Mouse (Mus musculus) hindbrain, embryonic 15.5 days (tissue): ENCODE data around the gene Fdxr. TPM values are rescaled to one million over a fixed set of nuclear protein-coding genes. Genes with fewer than 3 reads are reported as not detected.

ENCODE experiments used
- ATAC-seq: fragments of 200-750 bp; cut with Nextera tagmentation; 2 replicates; pipeline ENCODE4 v1.8.0; 2017; ENCODE audit warnings: low read depth, moderate number of reproducible peaks, moderate TSS enrichment; ENCODE audit not compliant: low FRiP score
- H3K27ac ChIP-seq: fragments of 300-500 bp; sonication (generic); replicated peaks from 2 replicates; pipeline ENCODE4 v1.5.1; 2015; ENCODE audit warnings: mild to moderate bottlenecking, inconsistent platforms
- H3K27me3 ChIP-seq: fragments of 300-500 bp; sonication (generic); 2 replicates; pipeline ENCODE4 v1.6.1; 2015; ENCODE audit warnings: control low read depth, inconsistent platforms
- H3K36me3 ChIP-seq: fragments of 300-500 bp; sonication (generic); 2 replicates; pipeline ENCODE4 v1.6.1; 2015; ENCODE audit warnings: control low read depth, inconsistent platforms
- H3K4me1 ChIP-seq: fragments of 300-500 bp; sonication (generic); replicated peaks from 2 replicates; pipeline ENCODE4 v1.6.1; 2015; ENCODE audit warnings: control low read depth, inconsistent platforms
- H3K4me2 ChIP-seq: fragments of 300-500 bp; sonication (generic); 2 replicates; pipeline ENCODE4 v1.6.1; 2015; ENCODE audit warnings: moderate library complexity, mild to moderate bottlenecking, inconsistent platforms
- H3K4me3 ChIP-seq: fragments of 300-500 bp; sonication (generic); 2 replicates; pipeline ENCODE4 v1.5.1; 2015; ENCODE audit warnings: mild to moderate bottlenecking, inconsistent platforms
- H3K9ac ChIP-seq: fragments of 300-500 bp; sonication (generic); 2 replicates; pipeline ENCODE4 v1.6.1; 2015; ENCODE audit warnings: inconsistent platforms
- H3K9me3 ChIP-seq: fragments of 300-500 bp; sonication (generic); 2 replicates; pipeline ENCODE4 v1.6.1; 2016; ENCODE audit warnings: control low read depth, inconsistent platforms
- WGBS: fragments of 180-500 bp; shearing (Covaris S2); methylation state at CpG from one replicate; pipeline ENCODE4 v1.1.7; 2015; 5-methylcytosine and 5-hydroxymethylcytosine counted together
- polyA plus RNA-seq: library from polyadenylated mRNA; unstranded; fragments of >200 nt; fragmentation: Nextera tagmentation; extraction: Ambion mirVana; gene quantifications from 2 replicates; pipeline ENCODE4 v1.2.1, GENCODE M21; 2015

Gene Fdxr
- polyA plus RNA-seq, 1 experiment from 2014 or later = 21.3 TPM

DNA sequence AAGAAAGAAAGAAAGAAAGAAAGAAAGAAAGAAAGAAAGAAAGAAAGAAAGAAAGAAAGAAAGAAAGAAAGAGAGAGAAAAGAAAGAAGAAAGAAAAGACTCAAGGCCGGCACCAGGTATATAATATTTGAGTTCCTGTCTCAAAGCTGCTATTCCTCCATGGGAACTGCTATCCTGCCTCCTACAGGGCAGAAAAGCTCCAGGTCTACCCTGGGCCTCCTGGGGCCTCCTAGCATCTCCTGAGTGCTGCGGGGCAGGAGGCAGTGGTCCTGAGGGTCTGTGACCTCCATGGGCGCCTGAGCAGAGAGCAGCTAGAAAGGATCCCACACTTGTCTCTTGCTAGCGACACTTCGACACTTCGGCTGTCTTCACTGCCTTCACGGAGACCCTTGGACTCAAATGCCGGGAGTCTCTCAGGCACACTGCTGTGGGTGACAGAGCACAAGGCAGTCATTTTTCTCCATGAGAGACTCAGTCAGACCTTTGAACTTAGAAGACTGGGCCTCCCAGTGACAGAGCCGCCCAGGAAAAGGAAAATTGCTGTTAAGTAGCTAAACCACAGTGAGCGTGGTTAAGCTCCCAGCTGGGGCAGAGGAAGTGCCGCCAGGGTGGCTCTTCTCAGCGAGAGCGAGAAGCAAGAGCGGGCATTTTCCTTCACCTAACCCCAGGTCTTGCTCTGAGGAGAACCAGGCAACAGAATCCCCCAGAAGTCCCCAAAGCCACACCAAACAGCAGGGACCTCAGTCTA lies 45.5 kb downstream of the Fdxr start:
- Histone ChIP-seq H3K27ac (peak overlapping the region; percentile 32; the same call in 1 of the 2 replicates), H3K4me3 (no peak overlapping the region), H3K4me2 (no peak overlapping the region), H3K9ac (no peak overlapping the region), H3K36me3 (no peaks in the 10 kb centered on the region), H3K9me3 (no peaks in the 10 kb centered on the region), H3K4me1 (peaks cover 78% of the 10 kb centered on the region), H3K27me3 (0 out of 2 replicates have a peak, but pooled peaks cover 7% of the 10 kb centered on the region)
- 55% methylated on average over 14 of the region's 14 CpGs for WGBS
- no peak for ATAC-seq

DNA sequence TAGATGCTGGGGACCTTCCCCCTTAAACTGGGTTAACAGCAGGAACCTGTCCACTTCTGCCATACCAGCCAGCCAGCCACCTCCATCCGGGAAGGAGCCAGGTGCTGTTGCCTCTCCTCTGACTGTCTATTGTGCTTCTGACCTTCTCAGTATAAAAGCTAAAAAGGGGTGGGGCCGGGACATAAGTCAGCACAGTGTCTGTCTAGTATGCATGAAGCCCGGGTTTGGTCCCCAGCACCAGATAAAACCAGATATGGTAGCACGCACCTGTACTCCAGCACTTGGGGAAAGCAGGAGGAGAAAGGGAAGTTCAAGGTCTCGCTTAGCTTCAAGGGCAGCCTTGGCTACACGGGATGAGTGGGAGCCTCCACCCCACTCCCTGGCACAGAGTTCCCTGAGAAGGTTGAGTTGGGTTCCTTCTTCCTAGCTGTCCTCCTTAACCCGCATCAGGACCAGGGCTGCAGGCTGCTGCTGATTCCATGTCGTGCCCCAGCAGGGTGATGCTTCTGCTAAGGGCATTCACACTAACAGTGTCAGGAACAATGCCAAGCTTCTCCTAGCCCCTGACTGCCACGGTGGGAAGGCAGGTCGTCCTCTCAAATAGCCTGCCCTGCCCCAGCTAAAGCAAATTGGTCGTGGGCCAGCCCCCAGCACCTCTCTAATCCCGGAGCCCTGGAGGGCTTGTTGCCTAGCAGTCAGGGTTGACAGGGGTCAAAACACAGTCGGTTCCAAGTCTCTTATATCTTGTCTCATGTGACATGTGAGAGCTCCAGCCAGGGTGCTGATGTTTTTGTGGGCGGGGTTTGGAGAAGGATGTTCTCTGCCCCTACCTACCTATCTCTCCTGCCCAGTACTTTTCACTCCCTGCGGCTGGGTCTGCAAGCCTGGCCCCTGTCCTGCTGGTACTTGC lies 47.6 kb downstream of the Fdxr start:
- H3K4me1 ChIP-seq = peaks cover 78% of the 10 kb centered on the region
- no peak overlapping the region for H3K4me2 ChIP-seq
- ATAC-seq = no peak
- H3K27ac ChIP-seq = no peak overlapping the region
- H3K9ac ChIP-seq = no peak overlapping the region
- whole genome bisulfite sequencing = 50% methylated on average over 15 of the region's 15 CpGs
- no peak overlapping the region for H3K4me3 ChIP-seq
- no peaks in the 10 kb centered on the region for H3K9me3 ChIP-seq
- H3K36me3 ChIP-seq = no peaks in the 10 kb centered on the region
- H3K27me3 ChIP-seq = 0 out of 2 replicates have a peak, but pooled peaks cover 7% of the 10 kb centered on the region

DNA sequence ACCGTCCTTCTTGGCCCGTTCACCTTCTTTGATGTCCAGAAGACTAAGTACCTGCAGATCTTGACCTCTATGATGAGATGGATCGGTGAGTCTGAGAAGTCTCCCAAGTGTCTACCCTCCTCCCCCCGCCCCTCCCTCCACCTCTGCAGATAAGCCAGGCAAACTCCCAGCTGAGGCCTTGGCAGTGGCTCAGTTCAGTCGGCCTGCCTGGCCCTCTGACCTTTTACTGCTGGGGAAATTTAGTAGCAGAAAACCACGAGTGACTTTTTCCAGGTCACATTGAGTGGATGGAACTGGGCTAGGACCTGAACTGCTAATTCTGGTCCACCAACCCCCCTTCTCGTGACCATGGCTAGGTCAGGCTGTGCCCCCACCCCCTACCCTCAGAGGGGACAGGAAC lies 48.4 kb downstream of the Fdxr start:
- Histone ChIP-seq H3K27ac (no peak overlapping the region), H3K27me3 (0 out of 2 replicates have a peak, but pooled peaks cover 7% of the 10 kb centered on the region), H3K9me3 (no peaks in the 10 kb centered on the region), H3K36me3 (no peaks in the 10 kb centered on the region), H3K4me1 (peaks cover 73% of the 10 kb centered on the region), H3K4me2 (no peak overlapping the region), H3K4me3 (no peak overlapping the region), H3K9ac (no peak overlapping the region)
- 73% methylated on average over 7 of the region's 7 CpGs for WGBS
- no peak for ATAC-seq

DNA sequence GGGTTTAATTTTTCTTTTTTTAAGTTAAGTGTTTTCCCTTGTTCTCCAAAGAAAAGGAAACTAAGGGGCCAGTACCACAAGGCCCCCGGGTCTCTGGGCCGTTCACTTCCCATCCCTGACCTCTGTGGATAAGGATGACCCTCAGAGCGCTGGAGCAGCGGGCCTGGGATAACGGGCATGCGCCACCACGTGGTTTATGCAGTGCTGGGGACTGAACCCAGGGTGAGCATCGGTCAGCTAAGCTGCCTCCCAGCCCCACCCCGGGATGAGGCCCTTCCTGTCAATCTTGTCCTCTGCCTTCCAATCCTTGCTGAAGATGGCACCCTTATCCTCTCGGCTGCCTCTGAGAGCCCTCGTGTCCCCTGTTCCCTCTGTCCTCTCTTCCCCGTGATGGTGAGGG lies 49.2 kb downstream of the Fdxr start:
- 24% methylated on average over 12 of the region's 12 CpGs for WGBS
- no peak overlapping the region for H3K9ac ChIP-seq

DNA sequence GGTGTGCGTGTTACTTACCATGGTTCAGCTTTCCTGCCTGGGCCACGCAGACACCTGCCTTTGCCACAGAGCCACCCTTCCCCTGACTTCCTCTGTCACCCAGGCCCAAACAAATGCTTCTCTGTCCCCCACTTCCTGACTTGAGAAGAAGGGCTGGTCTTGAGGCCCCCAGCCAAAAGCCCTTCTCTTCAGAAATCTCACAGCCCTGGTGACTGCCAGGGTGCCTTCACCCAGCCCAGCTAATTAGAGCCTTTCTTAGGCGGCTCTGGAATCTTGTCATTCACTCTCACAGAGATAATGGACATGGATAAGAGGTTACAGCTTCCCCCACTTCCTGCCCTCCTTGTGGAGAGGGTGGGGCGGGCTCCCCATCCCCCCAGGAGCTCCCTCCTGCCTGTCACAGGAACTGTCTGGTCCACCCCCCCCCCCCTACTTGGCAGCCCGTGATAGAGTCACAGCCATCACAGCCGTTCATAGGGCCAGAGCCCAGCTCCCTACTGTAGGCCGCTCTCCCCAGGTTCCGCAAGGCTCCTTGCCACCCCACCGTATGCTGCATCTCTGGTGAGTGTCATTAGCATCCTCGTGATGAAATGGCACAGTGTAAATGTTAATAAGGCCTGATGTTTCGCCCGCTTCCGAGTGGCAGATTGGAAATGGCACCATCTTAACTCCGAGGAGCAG lies 49.9 kb downstream of the Fdxr start:
- H3K27me3 ChIP-seq = 0 out of 2 replicates have a peak, but pooled peaks cover 7% of the 10 kb centered on the region
- ATAC-seq = peak; percentile 38; the same call in 1 of the 2 replicates
- no peak overlapping the region for H3K4me2 ChIP-seq
- H3K27ac ChIP-seq = peak overlapping the region; percentile 37; the same call in 1 of the 2 replicates
- no peaks in the 10 kb centered on the region for H3K9me3 ChIP-seq
- 29% methylated on average over 14 of the region's 14 CpGs for WGBS
- H3K4me1 ChIP-seq = peaks cover 73% of the 10 kb centered on the region
- H3K9ac ChIP-seq = no peak overlapping the region
- no peaks in the 10 kb centered on the region for H3K36me3 ChIP-seq
- H3K4me3 ChIP-seq = no peak overlapping the region

More for the DNA sequence above, 49.2 kb downstream of the Fdxr start:
- H3K36me3 ChIP-seq = no peaks in the 10 kb centered on the region
- H3K27ac ChIP-seq = no peak overlapping the region
- H3K4me1 ChIP-seq = peaks cover 73% of the 10 kb centered on the region
- ATAC-seq = no peak
- H3K4me3 ChIP-seq = no peak overlapping the region
- H3K9me3 ChIP-seq = no peaks in the 10 kb centered on the region
- 0 out of 2 replicates have a peak, but pooled peaks cover 7% of the 10 kb centered on the region for H3K27me3 ChIP-seq
- H3K4me2 ChIP-seq = no peak overlapping the region

DNA sequence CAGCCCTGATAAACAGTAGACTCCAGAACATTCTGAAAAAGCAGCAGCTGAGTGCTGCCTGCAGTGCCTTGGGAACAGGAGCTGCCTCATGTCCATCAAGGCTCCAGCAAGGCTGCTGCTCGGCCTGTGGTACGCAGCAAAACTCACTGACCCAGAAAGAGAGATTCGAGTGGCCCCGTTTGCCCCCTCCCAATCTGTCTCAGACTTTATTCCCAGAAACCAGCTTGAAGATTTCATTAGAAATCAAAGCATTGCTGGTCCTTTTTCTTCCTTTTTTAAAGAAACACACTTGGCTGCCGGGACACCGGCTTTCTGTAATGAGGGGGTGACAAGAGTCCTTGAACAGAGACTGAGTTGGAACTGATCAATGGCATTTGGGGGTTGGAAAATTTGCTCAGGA lies 51.5 kb downstream of the Fdxr start:
- Histone ChIP-seq H3K36me3 (no peaks in the 10 kb centered on the region), H3K4me2 (no peak overlapping the region), H3K9me3 (no peaks in the 10 kb centered on the region), H3K4me3 (no peak overlapping the region), H3K27me3 (0 out of 2 replicates have a peak, but pooled peaks cover 6% of the 10 kb centered on the region), H3K27ac (no peak overlapping the region), H3K9ac (no peak overlapping the region), H3K4me1 (peaks cover 66% of the 10 kb centered on the region)
- ATAC-seq = no peak
- 47% methylated on average over 6 of the region's 6 CpGs for WGBS

DNA sequence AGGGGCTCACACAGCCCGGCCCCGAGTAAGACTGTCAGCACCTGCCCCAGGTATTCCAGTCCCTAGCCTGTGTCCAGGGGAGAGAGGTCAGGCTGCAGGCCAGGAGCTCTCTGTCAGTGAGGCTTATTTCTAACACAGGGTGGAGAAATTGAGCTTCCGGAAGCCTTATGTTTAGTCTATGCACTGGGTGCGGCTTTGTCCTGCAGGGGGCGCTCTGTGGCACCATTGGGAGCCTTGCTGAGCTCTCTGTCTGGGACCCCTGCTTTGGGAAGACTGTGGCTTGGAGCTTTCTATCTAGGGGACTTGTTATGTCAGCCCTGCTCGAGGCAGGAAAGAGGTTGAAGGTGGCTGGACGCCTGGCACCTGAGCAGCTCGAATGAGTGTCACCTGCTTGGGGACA lies 52.0 kb downstream of the Fdxr start:
- no peaks in the 10 kb centered on the region for H3K36me3 ChIP-seq
- peaks cover 6% of the 10 kb centered on the region for H3K27me3 ChIP-seq
- no peak overlapping the region for H3K27ac ChIP-seq
- no peak overlapping the region for H3K9ac ChIP-seq
- peaks cover 66% of the 10 kb centered on the region for H3K4me1 ChIP-seq
- ATAC-seq = 0 out of 2 replicates have a peak, but pooled peaks have one; percentile 17
- H3K4me3 ChIP-seq = no peak overlapping the region
- WGBS = 42% methylated on average over 8 of the region's 8 CpGs
- H3K9me3 ChIP-seq = no peaks in the 10 kb centered on the region
- no peak overlapping the region for H3K4me2 ChIP-seq

DNA sequence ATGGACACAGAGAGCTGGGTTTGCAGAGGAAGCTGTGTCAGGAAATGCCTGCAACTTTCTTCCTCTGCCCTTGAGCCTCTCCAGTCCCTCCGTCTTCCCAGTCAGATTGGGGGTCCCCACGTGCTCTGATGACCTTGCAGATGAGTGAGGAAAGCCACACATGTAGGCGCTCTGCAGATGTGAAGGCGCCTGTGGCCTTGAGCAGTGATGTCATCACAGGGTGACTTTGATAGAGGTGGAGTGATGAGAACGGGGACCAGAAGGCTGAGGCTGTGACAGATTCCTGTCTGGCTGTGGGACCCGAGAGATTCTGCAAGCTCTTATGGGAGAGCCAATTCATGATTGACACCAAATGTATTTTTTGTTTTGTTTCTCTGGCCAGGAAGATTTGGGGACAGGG lies 53.0 kb downstream of the Fdxr start:
- ATAC-seq = no peak
- no peaks in the 10 kb centered on the region for H3K36me3 ChIP-seq
- H3K4me1 ChIP-seq = peaks cover 61% of the 10 kb centered on the region
- 73% methylated on average over 6 of the region's 6 CpGs for WGBS
- no peak overlapping the region for H3K4me3 ChIP-seq
- no peak overlapping the region for H3K4me2 ChIP-seq
- no peaks in the 10 kb centered on the region for H3K9me3 ChIP-seq
- peaks cover 4% of the 10 kb centered on the region for H3K27me3 ChIP-seq
- no peak overlapping the region for H3K27ac ChIP-seq
- no peak overlapping the region for H3K9ac ChIP-seq

DNA sequence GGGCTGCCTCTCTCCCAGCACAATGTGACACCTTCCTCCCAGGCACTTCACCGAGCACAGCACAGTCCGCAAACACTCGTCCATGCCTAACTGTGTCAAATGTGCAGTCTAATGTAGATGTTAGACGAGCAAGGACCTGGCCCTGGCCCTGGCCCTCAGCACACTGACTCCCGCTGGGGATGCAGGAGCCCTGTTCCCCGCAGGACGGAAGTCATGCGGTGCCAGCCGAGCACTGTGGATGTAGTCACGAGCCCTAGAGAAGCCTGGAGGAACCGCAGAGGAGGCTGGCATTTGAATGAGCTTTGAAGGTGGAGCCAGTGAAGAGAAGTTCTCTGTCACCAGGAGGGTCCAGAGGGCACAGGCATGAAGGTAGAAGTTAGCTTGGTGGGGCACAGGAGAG lies 53.4 kb downstream of the Fdxr start:
- Histone ChIP-seq H3K27ac (no peak overlapping the region), H3K4me2 (no peak overlapping the region), H3K27me3 (peaks cover 4% of the 10 kb centered on the region), H3K9me3 (no peaks in the 10 kb centered on the region), H3K9ac (no peak overlapping the region), H3K4me3 (no peak overlapping the region), H3K4me1 (peaks cover 60% of the 10 kb centered on the region), H3K36me3 (no peaks in the 10 kb centered on the region)
- no peak for ATAC-seq
- WGBS = 63% methylated on average over 11 of the region's 11 CpGs

DNA sequence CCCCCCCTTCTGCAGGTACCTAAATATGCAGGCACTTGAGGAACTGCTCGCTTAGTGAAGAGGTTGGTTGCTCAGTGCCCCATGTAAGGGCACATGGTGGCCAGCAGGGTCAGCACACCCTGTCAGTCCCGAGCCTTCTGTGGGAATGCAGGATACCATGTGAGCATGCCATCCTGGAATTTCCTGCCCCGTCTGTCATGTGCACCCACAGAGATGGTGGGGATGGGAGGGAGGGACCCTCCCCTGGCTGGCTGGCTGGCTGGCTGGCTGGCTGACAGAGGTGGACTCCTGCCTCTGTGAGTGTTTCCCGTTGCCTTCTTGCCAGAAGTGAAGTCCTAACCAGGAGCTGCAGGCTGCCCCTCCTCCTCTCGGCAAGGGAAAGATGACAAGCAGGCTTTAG lies 54.3 kb downstream of the Fdxr start:
- no peak overlapping the region for H3K4me3 ChIP-seq
- no peak overlapping the region for H3K9ac ChIP-seq
- 35% methylated on average over 5 of the region's 5 CpGs for WGBS
- H3K36me3 ChIP-seq = no peaks in the 10 kb centered on the region
- H3K9me3 ChIP-seq = no peaks in the 10 kb centered on the region
- H3K4me2 ChIP-seq = no peak overlapping the region
- H3K4me1 ChIP-seq = peaks cover 59% of the 10 kb centered on the region
- H3K27ac ChIP-seq = no peak overlapping the region
- H3K27me3 ChIP-seq = peaks cover 4% of the 10 kb centered on the region
- no peak for ATAC-seq

DNA sequence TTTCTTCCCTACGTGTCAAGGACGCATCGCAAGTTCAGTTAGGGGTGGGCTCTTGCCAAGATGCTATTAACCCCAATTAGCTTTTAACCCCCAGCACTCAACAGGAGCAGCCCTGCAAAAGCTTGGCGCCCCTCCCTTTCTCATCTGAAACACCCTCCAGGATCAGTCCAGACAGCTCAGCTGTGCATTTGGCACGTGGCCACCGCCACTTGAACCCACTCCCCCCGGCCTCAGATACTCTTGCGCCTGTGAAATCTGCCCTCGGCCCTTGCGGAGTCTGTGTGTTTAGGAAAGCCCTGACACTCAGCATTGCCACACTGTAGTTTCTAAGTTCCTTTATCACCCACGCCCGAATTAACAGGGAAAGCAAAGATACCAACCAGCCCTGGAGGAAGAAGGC lies 54.8 kb downstream of the Fdxr start:
- Histone ChIP-seq H3K27me3 (peaks cover 4% of the 10 kb centered on the region), H3K9me3 (no peaks in the 10 kb centered on the region), H3K4me1 (peaks cover 59% of the 10 kb centered on the region), H3K9ac (no peak overlapping the region), H3K4me3 (no peak overlapping the region), H3K36me3 (no peaks in the 10 kb centered on the region), H3K27ac (no peak overlapping the region), H3K4me2 (no peak overlapping the region)
- ATAC-seq = no peak
- 46% methylated on average over 12 of the region's 12 CpGs for WGBS
